Mouse (Mus musculus) intestine, postnatal 0 days (tissue): ENCODE measurements around the gene Atrnl1. TPM values are rescaled to one million over a fixed set of nuclear protein-coding genes. Genes with fewer than 3 reads are reported as not detected.

Experiments
- ATAC-seq: fragments of 200-750 bp; cut with Nextera tagmentation; 2 replicates; pipeline ENCODE4 v1.8.0; 2017; ENCODE audit warnings: mild to moderate bottlenecking, moderate TSS enrichment, moderate library complexity
- H3K27ac ChIP-seq: fragments of 300-500 bp; sonication (generic); 2 replicates; pipeline ENCODE4 v1.5.1; 2014; ENCODE audit warnings: mild to moderate bottlenecking, low read depth, low read length, moderate library complexity
- H3K27me3 ChIP-seq: fragments of 300-500 bp; sonication (generic); replicated peaks from 2 replicates; pipeline ENCODE4 v1.6.1; 2014; ENCODE audit warnings: low read length, mixed read lengths; ENCODE audit not compliant: control insufficient read depth, insufficient read depth
- H3K36me3 ChIP-seq: fragments of 300-500 bp; sonication (generic); 2 replicates; pipeline ENCODE4 v1.6.1; 2014; ENCODE audit warnings: mild to moderate bottlenecking, moderate library complexity; ENCODE audit not compliant: control insufficient read depth, insufficient read depth
- H3K4me1 ChIP-seq: fragments of 300-500 bp; sonication (generic); replicated peaks from 2 replicates; pipeline ENCODE4 v1.6.1; 2014; ENCODE audit warnings: antibody characterized with exemption, low read length, mixed read lengths; ENCODE audit not compliant: control insufficient read depth, insufficient read depth
- H3K4me2 ChIP-seq: fragments of 300-500 bp; sonication (generic); replicated peaks from 2 replicates; pipeline ENCODE4 v1.6.1; 2014; ENCODE audit warnings: low read depth, mild to moderate bottlenecking, moderate library complexity
- H3K4me3 ChIP-seq: fragments of 300-500 bp; sonication (generic); 2 replicates; pipeline ENCODE4 v1.5.1; 2014; ENCODE audit warnings: low read depth, low read length
- H3K9ac ChIP-seq: fragments of 300-500 bp; sonication (generic); 2 replicates; pipeline ENCODE4 v1.6.1; 2014; ENCODE audit warnings: mild to moderate bottlenecking, low read depth, low read length
- H3K9me3 ChIP-seq: fragments of 300-500 bp; sonication (generic); 2 replicates; pipeline ENCODE4 v1.6.1; 2016; ENCODE audit warnings: mixed run types; ENCODE audit not compliant: control insufficient read depth
- CTCF ChIP-seq: sonication (generic); IDR thresholded peaks from 2 replicates; pipeline ENCODE4 v1.5.1; 2016; ENCODE audit warnings: low read depth, mild to moderate bottlenecking, control low read depth, antibody characterized with exemption, moderate library complexity
- WGBS: fragments of 180-500 bp; shearing (Covaris S2); extraction: QIAGEN DNeasy Blood & Tissue Kit; methylation state at CpG from one replicate; pipeline ENCODE4 v1.1.7; 2014; 5-methylcytosine and 5-hydroxymethylcytosine counted together
- polyA plus RNA-seq: library from polyadenylated mRNA; unstranded; fragments of >200 nt; fragmentation: Nextera tagmentation; extraction: Ambion mirVana; gene quantifications from 2 replicates; pipeline ENCODE4 v1.2.1, GENCODE M21; 2015

Atrnl1 gene
- polyA plus RNA-seq, 1 experiment from 2014 or later, result 2.6 TPM

GRCm38 (mm10) chr19:57762526-57762925 is 151.7 kb downstream of the Atrnl1 start:
- TF ChIP-seq CTCF, result no peak
- H3K27me3 ChIP-seq, result no peaks in the 10 kb centered on the region
- H3K4me2 ChIP-seq, result no peak overlapping the region
- no peaks in the 10 kb centered on the region for H3K9me3 ChIP-seq
- no peak for ATAC-seq
- no peak overlapping the region for H3K9ac ChIP-seq
- H3K4me3 ChIP-seq, result no peak overlapping the region
- H3K27ac ChIP-seq, result no peak overlapping the region; the same call in 1 of the 2 replicates
- no peaks in the 10 kb centered on the region for H3K36me3 ChIP-seq
- no peaks in the 10 kb centered on the region for H3K4me1 ChIP-seq
- 95% methylated on average over 2 of the region's 2 CpGs for WGBS

GRCm38 (mm10) chr19:57764576-57765371 is 153.9 kb downstream of the Atrnl1 start:
- Histone ChIP-seq H3K27ac (no peak overlapping the region), H3K27me3 (no peaks in the 10 kb centered on the region), H3K36me3 (no peaks in the 10 kb centered on the region), H3K4me1 (no peaks in the 10 kb centered on the region), H3K9me3 (no peaks in the 10 kb centered on the region), H3K4me2 (no peak overlapping the region), H3K9ac (no peak overlapping the region), H3K4me3 (no peak overlapping the region)
- 89% methylated on average over 16 of the region's 16 CpGs for WGBS
- ATAC-seq, result no peak
- no peak for TF ChIP-seq CTCF

- WGBS, result 42% methylated on average over 2 of the region's 2 CpGs
These were observed 156.2 kb downstream of the Atrnl1 start for GRCm38 (mm10) chr19:57767051-57767450.

GRCm38 (mm10) chr19:57768661-57769060 is 157.8 kb downstream of the Atrnl1 start:
- no peaks in the 10 kb centered on the region for H3K4me1 ChIP-seq
- H3K27ac ChIP-seq, result no peak overlapping the region
- H3K9ac ChIP-seq, result no peak overlapping the region
- no peaks in the 10 kb centered on the region for H3K36me3 ChIP-seq
- no peaks in the 10 kb centered on the region for H3K9me3 ChIP-seq
- ATAC-seq, result no peak
- H3K4me3 ChIP-seq, result no peak overlapping the region
- no peak overlapping the region for H3K4me2 ChIP-seq
- 89% methylated on average over 11 of the region's 11 CpGs for WGBS
- no peak for TF ChIP-seq CTCF
- no peaks in the 10 kb centered on the region for H3K27me3 ChIP-seq

More at GRCm38 (mm10) chr19:57767051-57767450, 156.2 kb downstream of the Atrnl1 start:
- Histone ChIP-seq H3K27ac (no peak overlapping the region), H3K4me2 (no peak overlapping the region), H3K9me3 (no peaks in the 10 kb centered on the region), H3K9ac (no peak overlapping the region), H3K36me3 (no peaks in the 10 kb centered on the region), H3K27me3 (no peaks in the 10 kb centered on the region), H3K4me1 (no peaks in the 10 kb centered on the region), H3K4me3 (no peak overlapping the region)
- no peak for TF ChIP-seq CTCF
- no peak for ATAC-seq

GRCm38 (mm10) chr19:57782366-57783089 is 171.7 kb downstream of the Atrnl1 start:
- no peak for ATAC-seq
- no peaks in the 10 kb centered on the region for H3K4me1 ChIP-seq
- no peak overlapping the region for H3K4me2 ChIP-seq
- H3K9ac ChIP-seq, result no peak overlapping the region
- no peak for TF ChIP-seq CTCF
- H3K9me3 ChIP-seq, result no peaks in the 10 kb centered on the region
- H3K27ac ChIP-seq, result no peak overlapping the region
- no peak overlapping the region for H3K4me3 ChIP-seq
- H3K36me3 ChIP-seq, result peaks cover 4% of the 10 kb centered on the region; the same call in 1 of the 2 replicates
- WGBS, result 79% methylated on average over 3 of the region's 3 CpGs
- H3K27me3 ChIP-seq, result no peaks in the 10 kb centered on the region

- no peak overlapping the region for H3K4me2 ChIP-seq
- 82% methylated on average over 5 of the region's 5 CpGs for WGBS
These were observed 175.9 kb downstream of the Atrnl1 start for GRCm38 (mm10) chr19:57786699-57787098.

More at GRCm38 (mm10) chr19:57786699-57787098, 175.9 kb downstream of the Atrnl1 start:
- H3K36me3 ChIP-seq, result no peaks in the 10 kb centered on the region
- no peak for TF ChIP-seq CTCF
- H3K4me1 ChIP-seq, result no peaks in the 10 kb centered on the region
- no peak overlapping the region for H3K9ac ChIP-seq
- ATAC-seq, result no peak
- no peak overlapping the region for H3K4me3 ChIP-seq
- no peaks in the 10 kb centered on the region for H3K9me3 ChIP-seq
- H3K27ac ChIP-seq, result no peak overlapping the region
- no peaks in the 10 kb centered on the region for H3K27me3 ChIP-seq
